8 mouse cellular contexts compared by ENCODE assay signal in the genomic region with DNA sequence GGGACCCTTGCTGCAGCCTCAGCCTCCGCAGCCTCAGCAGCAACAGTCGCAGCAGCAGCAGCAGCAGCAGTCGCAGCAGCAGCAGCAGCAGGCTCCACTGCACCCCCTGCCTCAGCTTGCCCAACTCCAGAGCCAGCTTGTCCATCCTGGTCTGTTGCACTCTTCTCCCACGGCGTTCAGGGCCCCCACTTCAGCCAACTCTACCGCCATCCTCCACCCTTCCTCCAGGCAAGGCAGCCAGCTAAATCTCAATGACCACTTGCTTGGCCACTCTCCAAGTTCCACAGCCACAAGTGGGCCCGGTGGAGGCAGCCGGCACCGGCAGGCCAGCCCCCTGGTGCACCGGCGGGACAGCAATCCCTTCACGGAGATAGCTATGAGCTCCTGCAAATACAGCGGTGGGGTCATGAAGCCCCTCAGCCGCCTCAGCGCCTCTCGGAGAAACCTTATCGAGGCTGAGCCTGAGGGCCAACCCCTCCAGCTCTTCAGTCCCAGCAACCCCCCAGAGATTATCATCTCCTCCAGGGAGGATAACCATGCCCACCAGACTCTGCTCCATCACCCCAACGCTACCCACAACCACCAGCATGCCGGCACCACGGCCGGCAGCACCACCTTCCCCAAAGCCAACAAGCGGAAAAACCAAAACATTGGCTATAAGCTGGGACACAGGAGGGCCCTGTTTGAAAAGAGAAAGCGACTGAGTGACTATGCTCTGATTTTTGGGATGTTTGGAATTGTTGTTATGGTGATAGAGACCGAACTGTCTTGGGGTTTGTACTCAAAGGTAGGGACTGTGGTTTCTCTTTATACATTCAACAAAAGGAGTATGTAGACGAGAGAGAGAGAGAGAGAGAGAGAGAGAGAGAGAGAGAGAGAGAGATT. TPM values are rescaled to one million over a fixed set of nuclear protein-coding genes. Genes with fewer than 3 reads are reported as not detected.
DNase-seq lines count a peak whose midpoint lies in the region; ATAC-seq lines count a peak whose summit lies in the region.

No protein-coding gene starts in this region.

- ATAC-seq in megakaryocyte, adult 5-6 weeks (ENCODE audit: poor library complexity, severe bottlenecking): no peak
- peak; percentile 19; the same call in 1 of the 2 replicates for ATAC-seq in forebrain, embryonic 13.5 days
- ATAC-seq in hindbrain, embryonic 12.5 days (ENCODE audit: low FRiP score): 0 out of 2 replicates have a peak, but pooled peaks have one; percentile 27
- 0 out of 2 replicates have a peak, but pooled peaks have one; percentile 6 for ATAC-seq in stomach, embryonic 16.5 days (ENCODE audit: insufficient read depth, low FRiP score)
- no peak for ATAC-seq in cerebellum, adult (ENCODE audit: insufficient number of reproducible peaks, low FRiP score, low TSS enrichment)

- H3K4me2 ChIP-seq in forebrain, embryonic 13.5 days: peak overlapping the region; percentile 97
- H3K4me2 ChIP-seq in hindbrain, embryonic 12.5 days (replicated peaks): peak overlapping the region; percentile 67
- peak overlapping the region; percentile 89 for H3K4me2 ChIP-seq in stomach, embryonic 16.5 days (ENCODE audit: low read depth, low read length)

- H3K9me3 ChIP-seq in megakaryocyte, embryonic 14.5 days: peaks cover 29% of the 10 kb centered on the region
- H3K9me3 ChIP-seq in forebrain, embryonic 13.5 days (replicated peaks): peaks cover 9% of the 10 kb centered on the region; the same call in 1 of the 2 replicates
- H3K9me3 ChIP-seq in hindbrain, embryonic 12.5 days (replicated peaks): 0 out of 2 replicates have a peak, but pooled peaks cover 3% of the 10 kb centered on the region
- peaks cover 6% of the 10 kb centered on the region for H3K9me3 ChIP-seq in stomach, embryonic 16.5 days (replicated peaks; ENCODE audit: control insufficient read depth, low read length)

- no peaks in the 10 kb centered on the region for H3K36me3 ChIP-seq in megakaryocyte, embryonic 14.5 days (replicated peaks; ENCODE audit: low read length)
- no peaks in the 10 kb centered on the region for H3K36me3 ChIP-seq in forebrain, embryonic 13.5 days (ENCODE audit: poor library complexity, severe bottlenecking)
- no peaks in the 10 kb centered on the region for H3K36me3 ChIP-seq in hindbrain, embryonic 12.5 days
- H3K36me3 ChIP-seq in stomach, embryonic 16.5 days (ENCODE audit: control insufficient read depth, insufficient read depth, low read length): no peaks in the 10 kb centered on the region

- 1% methylated on average over 25 of the region's 25 CpGs for WGBS in forebrain, embryonic 13.5 days
- WGBS in hindbrain, embryonic 12.5 days: 4% methylated on average over 25 of the region's 25 CpGs
- WGBS in stomach, embryonic 16.5 days: 5% methylated on average over 25 of the region's 25 CpGs

- H3K27me3 ChIP-seq in megakaryocyte, embryonic 14.5 days (replicated peaks): peaks cover 88% of the 10 kb centered on the region
- 0 out of 2 replicates have a peak, but pooled peaks cover 3% of the 10 kb centered on the region for H3K27me3 ChIP-seq in forebrain, embryonic 13.5 days
- peaks cover 32% of the 10 kb centered on the region for H3K27me3 ChIP-seq in hindbrain, embryonic 12.5 days
- peaks cover 16% of the 10 kb centered on the region for H3K27me3 ChIP-seq in stomach, embryonic 16.5 days (ENCODE audit: control insufficient read depth, insufficient read depth, low read length)

- H3K9ac ChIP-seq in forebrain, embryonic 13.5 days: peak overlapping the region; percentile 73
- H3K9ac ChIP-seq in hindbrain, embryonic 12.5 days: peak overlapping the region; percentile 37
- peak overlapping the region; percentile 66 for H3K9ac ChIP-seq in stomach, embryonic 16.5 days (ENCODE audit: low read length)

- H3K4me1 ChIP-seq in megakaryocyte, embryonic 14.5 days: peaks cover 34% of the 10 kb centered on the region
- H3K4me1 ChIP-seq in forebrain, embryonic 13.5 days: peaks cover 58% of the 10 kb centered on the region
- peaks cover 37% of the 10 kb centered on the region for H3K4me1 ChIP-seq in hindbrain, embryonic 12.5 days
- peaks cover 42% of the 10 kb centered on the region for H3K4me1 ChIP-seq in stomach, embryonic 16.5 days (ENCODE audit: control insufficient read depth, insufficient read depth, low read length)

- peak overlapping the region; percentile 76 for H3K4me3 ChIP-seq in megakaryocyte, embryonic 14.5 days (replicated peaks)
- H3K4me3 ChIP-seq in forebrain, embryonic 13.5 days: peak overlapping the region; percentile 45
- peak overlapping the region; percentile 37 for H3K4me3 ChIP-seq in hindbrain, embryonic 12.5 days
- peak overlapping the region; percentile 53 for H3K4me3 ChIP-seq in stomach, embryonic 16.5 days (replicated peaks; ENCODE audit: low read length)

- peak; percentile 54 to 62 for DNase-seq in layer of hippocampus, postnatal 14 days (ENCODE audit: low spot score in 2 of 2)
- DNase-seq in lung, postnatal 4 days: peak; percentile 71 to 75

- H3K27ac ChIP-seq in forebrain, embryonic 13.5 days: peak overlapping the region; percentile 36; the same call in 1 of the 2 replicates
- no peak overlapping the region for H3K27ac ChIP-seq in hindbrain, embryonic 12.5 days
- 0 out of 2 replicates have a peak overlapping the region, but pooled peaks have one; percentile 51 for H3K27ac ChIP-seq in stomach, embryonic 16.5 days (ENCODE audit: low read length)

RNA-seq across cellular contexts. Expression of a gene that starts 0.9 kb away (rescaled TPM):
- not detected in 2 replicates for polyA plus RNA-seq in megakaryocyte, embryonic 14.5 days (2012; ENCODE audit: insufficient read depth, low replicate concordance)
- total RNA-seq in megakaryocyte, adult 5-6 weeks (2015): not detected in 2 replicates
- not detected in 2 replicates for total RNA-seq in megakaryocyte, adult 5-6 weeks (2017)
- 3.5 and 4.3 TPM in 2 replicates for polyA plus RNA-seq in forebrain, embryonic 13.5 days (2015; fragmentation: Nextera tagmentation; extraction: Ambion mirVana)
- polyA plus RNA-seq in hindbrain, embryonic 12.5 days (2016; fragmentation: Nextera tagmentation; extraction: Ambion mirVana): 4.0 and 4.2 TPM in 2 replicates
- 10 to 100 TPM; 25.5 to 26.6 TPM for total RNA-seq in layer of hippocampus, postnatal 14 days (2021)
- polyA plus RNA-seq in stomach, embryonic 16.5 days (2015; fragmentation: Nextera tagmentation; extraction: Ambion mirVana): 4.9 and 5.9 TPM in 2 replicates

Comparison
In these comparisons a context has a peak if more than half of its experiments do, and no peak if none do; other contexts are left out.
1. ATAC-seq: peak in forebrain, embryonic 13.5 days (single experiment), hindbrain, embryonic 12.5 days (single experiment) and stomach, embryonic 16.5 days (single experiment); none in megakaryocyte, adult 5-6 weeks (single experiment) and cerebellum, adult (single experiment).
2. Peak in every context shown above with its lines, with median percentiles within 50 percentile points of each other: H3K4me3 ChIP-seq, H3K4me2 ChIP-seq and H3K9ac ChIP-seq.